Mouse (Mus musculus) cerebellum, adult 2 months (tissue): ENCODE data around the gene Crb2. TPM values are rescaled to one million over a fixed set of nuclear protein-coding genes. Genes with fewer than 3 reads are reported as not detected.
A peak's percentile ranks its signal among the peaks of the same experiment; 100 is the strongest.

Source experiments
- DNase-seq, 2 experiments: peaks; one replicate each; pipeline ENCODE4 v3.0.0; 2021
- H3K27ac ChIP-seq: fragments of 200-500 bp; 2 replicates; pipeline ENCODE4 v1.5.1; 2012; ENCODE audit warnings: low read length, control low read depth, inconsistent platforms; ENCODE audit not compliant: insufficient read depth
- H3K27me3 ChIP-seq: fragments of 200-500 bp; 2 replicates; pipeline ENCODE4 v1.6.1; 2012; ENCODE audit warnings: inconsistent platforms, mild to moderate bottlenecking, low read length, moderate library complexity; ENCODE audit not compliant: control insufficient read depth, insufficient read depth
- H3K4me1 ChIP-seq: fragments of 200-500 bp; 2 replicates; pipeline ENCODE4 v1.6.1; 2011; ENCODE audit warnings: low read length; ENCODE audit not compliant: control insufficient read depth, insufficient read depth
- H3K4me3 ChIP-seq: fragments of 200-500 bp; replicated peaks from 2 replicates; pipeline ENCODE3; 2011; ENCODE audit warnings: mild to moderate bottlenecking, low read depth, low read length, control low read depth; ENCODE audit not compliant: insufficient read depth
- CTCF ChIP-seq: fragments of 200-500 bp; IDR thresholded peaks from 2 replicates; pipeline ENCODE4 v1.5.1; 2011; ENCODE audit warnings: low read depth, mild to moderate bottlenecking, control low read depth, low read length, moderate library complexity, borderline replicate concordance; ENCODE audit not compliant: insufficient read depth
- POLR2A ChIP-seq: fragments of 200-500 bp; IDR thresholded peaks from 2 replicates; pipeline ENCODE4 v1.6.1; 2011; ENCODE audit warnings: low read length, control low read depth, borderline replicate concordance; ENCODE audit not compliant: insufficient read depth
- WGBS: fragments of 180-500 bp; shearing (Covaris S2); methylation state at CpG from one replicate; pipeline ENCODE4 v1.1.7; 2018; 5-methylcytosine and 5-hydroxymethylcytosine counted together
- polyA plus RNA-seq: library from polyadenylated mRNA; depleted of rRNA; stranded (reverse); fragments of >200 nt; gene quantifications from 2 replicates; pipeline ENCODE4 v1.2.3, GENCODE M21; 2012

Crb2 gene
- polyA plus RNA-seq, 1 experiment = 1.1 TPM

- peaks cover 6% of the 10 kb centered on the region; the same call in 1 of the 2 replicates for H3K4me1 ChIP-seq
- WGBS = 77% methylated on average over 7 of the region's 7 CpGs
- no peak overlapping the region for H3K4me3 ChIP-seq
- TF ChIP-seq CTCF (no peak), POLR2A (no peak)
- no peak overlapping the region for H3K27ac ChIP-seq
- DNase-seq = no peak
- no peaks in the 10 kb centered on the region for H3K27me3 ChIP-seq
Observed at GRCm38 (mm10) chr2:37782002-37782401, 6.0 kb downstream of the Crb2 start.

- no peak overlapping the region for H3K4me3 ChIP-seq
- H3K27ac ChIP-seq = no peak overlapping the region
- 56% methylated on average over 5 of the region's 5 CpGs for WGBS
- no peak for DNase-seq
- no peaks in the 10 kb centered on the region for H3K27me3 ChIP-seq
- TF ChIP-seq POLR2A (no peak), CTCF (no peak)
- H3K4me1 ChIP-seq = peaks cover 17% of the 10 kb centered on the region
Observed at GRCm38 (mm10) chr2:37784473-37784872, 8.4 kb downstream of the Crb2 start.

GRCm38 (mm10) chr2:37786461-37786860, 10.4 kb downstream of the Crb2 start:
- Histone ChIP-seq H3K4me3 (peak overlapping the region; percentile 42), H3K27ac (no peak overlapping the region), H3K4me1 (peaks cover 37% of the 10 kb centered on the region), H3K27me3 (no peaks in the 10 kb centered on the region)
- DNase-seq = no peak
- WGBS = 28% methylated on average over 52 of the region's 52 CpGs
- no peak for TF ChIP-seq CTCF
- TF ChIP-seq POLR2A = no peak

GRCm38 (mm10) chr2:37788176-37788962, 12.3 kb downstream of the Crb2 start:
- DNase-seq = peak; percentile 61 to 80
- Histone ChIP-seq H3K4me3 (no peak overlapping the region), H3K4me1 (peaks cover 38% of the 10 kb centered on the region), H3K27ac (no peak overlapping the region), H3K27me3 (no peaks in the 10 kb centered on the region)
- WGBS = 33% methylated on average over 7 of the region's 7 CpGs
- no peak for TF ChIP-seq CTCF
- TF ChIP-seq POLR2A = no peak

GRCm38 (mm10) chr2:37789029-37789428, 13.0 kb downstream of the Crb2 start:
- no peaks in the 10 kb centered on the region for H3K27me3 ChIP-seq
- H3K27ac ChIP-seq = no peak overlapping the region
- H3K4me3 ChIP-seq = no peak overlapping the region
- no peak for DNase-seq
- TF ChIP-seq CTCF (no peak), POLR2A (no peak)
- H3K4me1 ChIP-seq = peaks cover 38% of the 10 kb centered on the region
- 67% methylated on average over 5 of the region's 5 CpGs for WGBS

- no peak for TF ChIP-seq CTCF
- TF ChIP-seq POLR2A = no peak
- 53% methylated on average over 10 of the region's 10 CpGs for WGBS
- Histone ChIP-seq H3K4me1 (peaks cover 38% of the 10 kb centered on the region), H3K27ac (no peak overlapping the region), H3K4me3 (no peak overlapping the region), H3K27me3 (no peaks in the 10 kb centered on the region)
- peak; percentile 51 to 61 for DNase-seq
Observed at GRCm38 (mm10) chr2:37789995-37790394, 13.9 kb downstream of the Crb2 start.

GRCm38 (mm10) chr2:37790738-37791137, 14.7 kb downstream of the Crb2 start:
- Histone ChIP-seq H3K27me3 (no peaks in the 10 kb centered on the region), H3K27ac (no peak overlapping the region), H3K4me1 (peaks cover 38% of the 10 kb centered on the region), H3K4me3 (no peak overlapping the region)
- TF ChIP-seq POLR2A = no peak
- no peak for TF ChIP-seq CTCF
- DNase-seq = peak in 1 of 2 experiments; percentile 54
- WGBS = 57% methylated on average over 14 of the region's 14 CpGs

GRCm38 (mm10) chr2:37791340-37791739, 15.3 kb downstream of the Crb2 start:
- peaks cover 38% of the 10 kb centered on the region for H3K4me1 ChIP-seq
- TF ChIP-seq POLR2A (no peak), CTCF (no peak)
- WGBS = 58% methylated on average over 4 of the region's 4 CpGs

More at GRCm38 (mm10) chr2:37791340-37791739, 15.3 kb downstream of the Crb2 start:
- Histone ChIP-seq H3K4me3 (no peak overlapping the region), H3K27ac (no peak overlapping the region), H3K27me3 (no peaks in the 10 kb centered on the region)
- DNase-seq = no peak
